Mouse (Mus musculus) gastrocnemius, postnatal 36 days (tissue): ENCODE measurements around the gene Mtus2. TPM values are rescaled to one million over a fixed set of nuclear protein-coding genes. Genes with fewer than 3 reads are reported as not detected.
"Not testable (repeated sequence)": the region's sequence is repeated elsewhere in the genome, so short reads cannot be mapped to it uniquely, and the experiment has no call there.

ENCODE experiments used
- DNase-seq, 2 experiments: peaks; one replicate each; pipeline ENCODE4 v3.0.0; 2022
- intact Hi-C: fragments of 180-260 bp; cut with DNase I; formaldehyde crosslinking; loops from one replicate; pipeline ENCODE4 v1.15.1; 2025
- total RNA-seq, 2 experiments: library from RNA; stranded (reverse); gene quantifications; 2 replicates each; pipeline ENCODE4 v1.2.3; 2021

The Mtus2 gene
- total RNA-seq, 2 experiments from 2014 or later: 0.08 to 0.25 TPM

DNA sequence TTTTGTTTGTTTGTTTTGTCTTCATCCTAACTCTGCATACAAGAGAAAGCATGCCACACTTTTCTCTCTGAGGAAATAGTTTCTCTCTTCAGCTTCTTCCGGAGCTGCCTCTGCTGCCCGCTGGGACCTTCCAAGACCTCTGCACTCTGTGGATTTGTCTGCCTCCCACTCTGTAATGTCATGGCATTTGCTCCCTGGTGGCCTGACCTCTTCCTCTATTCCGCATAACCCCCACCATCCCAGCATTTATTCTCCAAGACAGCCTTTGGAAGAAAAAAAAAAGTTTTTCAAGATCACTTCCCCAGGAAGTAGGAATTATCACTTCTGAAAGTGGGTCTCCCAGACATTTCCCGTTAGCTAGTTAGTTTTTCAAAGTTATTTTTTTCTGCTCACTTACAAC is 218.0 kb downstream of the Mtus2 start:
- intact Hi-C loops: no loop called here
- no peak for DNase-seq

DNA sequence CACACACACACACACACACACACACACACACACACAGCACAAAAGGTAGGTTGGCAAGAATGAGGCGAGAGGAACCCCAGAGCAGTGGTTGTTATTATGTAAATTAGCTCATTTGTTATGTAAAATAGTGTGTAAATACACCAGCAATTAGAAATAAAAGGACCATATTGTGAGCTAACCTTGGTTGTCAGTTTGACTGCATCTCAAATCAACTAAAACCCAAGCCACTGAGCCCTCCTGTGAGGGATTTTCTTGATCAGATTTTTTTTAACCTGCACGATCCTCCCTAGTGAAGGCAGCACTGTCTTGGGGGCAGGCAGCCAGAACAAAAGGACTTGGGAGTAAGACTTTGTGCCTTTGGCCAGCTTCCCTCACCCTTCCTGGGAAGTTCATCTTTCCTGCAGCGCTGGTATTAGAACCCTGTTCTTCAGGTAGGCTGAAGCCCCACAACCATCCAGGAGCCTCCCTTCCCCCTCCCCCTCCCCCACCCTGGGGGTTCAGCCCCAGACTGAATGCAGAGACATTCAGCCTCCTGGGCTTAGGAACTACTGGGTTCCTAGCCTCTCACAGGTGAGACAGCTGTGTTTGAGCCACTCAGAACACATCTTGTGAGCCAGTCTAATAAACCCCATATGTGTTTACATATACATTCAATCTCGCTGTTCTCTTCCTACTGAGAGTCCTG is 218.8 kb downstream of the Mtus2 start:
- no peak for DNase-seq
- intact Hi-C loops: no loop called here

DNA sequence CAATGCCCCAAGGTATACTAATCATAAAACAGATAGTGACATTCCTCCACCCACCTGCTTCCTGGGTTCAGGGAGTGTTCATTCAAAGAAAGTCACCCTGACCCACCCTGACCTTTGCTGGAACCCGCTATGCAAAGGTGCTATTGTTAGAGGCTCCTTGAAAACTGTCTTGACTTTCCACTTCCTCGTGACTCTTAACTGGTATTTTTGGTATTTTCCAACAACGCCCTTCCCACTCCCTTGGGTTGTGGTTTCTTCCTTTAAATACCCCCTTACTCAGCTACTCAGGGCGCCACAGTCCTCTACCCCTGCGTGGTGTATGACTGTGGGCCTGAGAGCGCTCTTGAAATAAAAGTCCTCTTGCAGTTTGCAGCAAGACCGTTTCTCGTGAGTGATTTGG is 219.4 kb downstream of the Mtus2 start:
- intact Hi-C loops: not testable (repeated sequence)

DNA sequence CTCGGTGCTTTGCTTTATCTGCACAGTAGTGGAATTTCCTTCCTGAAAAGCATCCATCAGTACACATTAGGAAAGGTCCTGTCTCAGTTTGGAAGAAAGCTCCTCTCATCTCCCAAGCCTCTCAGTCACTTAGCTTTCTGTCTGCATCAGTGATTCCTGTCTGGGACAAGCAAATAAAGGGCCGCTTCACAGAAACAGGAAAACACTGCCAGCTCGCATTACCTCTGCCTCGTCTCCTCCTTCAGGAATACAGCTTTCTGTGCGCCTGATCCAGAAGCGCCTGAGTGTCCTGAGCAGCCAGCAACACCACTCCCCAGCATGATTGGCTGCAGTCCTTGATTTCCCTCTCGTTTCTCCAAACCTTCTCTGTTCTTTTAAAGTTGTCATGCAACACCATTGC is 222.1 kb downstream of the Mtus2 start:
- intact Hi-C loops: no loop called here
- DNase-seq: no peak

More for the DNA sequence above, 219.4 kb downstream of the Mtus2 start:
- DNase-seq: not testable (repeated sequence)

DNA sequence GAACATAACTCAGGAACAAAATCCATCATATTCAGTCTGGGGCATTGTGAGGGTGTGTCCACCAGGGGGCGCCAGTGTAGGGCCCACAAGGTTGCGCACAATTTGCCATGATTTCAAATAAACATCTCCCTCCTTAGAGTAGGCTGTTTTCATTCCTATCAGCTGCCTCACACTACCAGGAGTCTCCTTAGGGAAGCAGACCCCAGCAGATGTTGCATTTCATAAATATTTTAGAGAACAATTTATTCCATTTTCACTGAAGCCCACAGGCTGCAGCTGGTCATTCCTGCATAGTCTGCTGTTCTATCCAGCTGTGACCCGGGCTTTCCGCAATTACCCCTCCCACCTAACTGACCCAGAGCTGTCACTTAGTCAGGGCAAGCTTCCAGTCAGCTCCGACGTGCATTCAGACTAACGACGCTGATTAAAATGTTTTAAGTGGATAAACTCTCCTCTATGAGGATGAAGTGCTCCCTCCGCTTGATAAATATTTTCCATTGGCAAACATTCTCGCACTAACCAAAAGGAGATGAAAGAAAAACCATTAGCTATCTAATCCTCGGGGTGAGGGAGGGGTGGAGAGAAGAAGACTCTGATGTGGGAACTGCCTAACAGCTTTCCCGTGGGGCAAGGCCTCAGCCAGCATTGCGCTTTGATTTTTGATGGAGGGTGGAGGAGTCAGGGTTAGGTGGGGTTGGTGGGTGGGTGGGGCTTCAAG is 223.6 kb downstream of the Mtus2 start:
- peak; percentile 26 to 38 for DNase-seq
- intact Hi-C loops: loop anchor here (2.0 kb wide), 1 partner anchor 58 kb away; no protein-coding TSS in a partner anchor

DNA sequence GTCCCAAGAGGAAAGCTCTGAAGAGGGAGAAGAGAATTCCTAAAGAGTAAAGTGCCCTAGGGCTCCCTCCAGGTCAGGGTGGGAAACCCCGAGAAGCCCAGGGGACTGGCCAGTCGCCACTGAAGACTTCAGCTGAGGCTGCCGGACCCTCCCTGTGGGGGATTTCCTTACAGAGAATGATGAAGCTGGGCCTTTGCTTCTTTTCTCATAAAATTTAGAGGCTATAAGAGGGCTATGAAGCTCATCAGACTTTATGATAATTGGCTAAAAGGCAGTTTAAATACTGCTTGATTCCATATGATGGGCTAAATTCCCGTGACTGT is 224.1 kb downstream of the Mtus2 start:
- intact Hi-C loops: loop anchor here (2.0 kb wide), 1 partner anchor 58 kb away; no protein-coding TSS in a partner anchor
- DNase-seq: no peak

DNA sequence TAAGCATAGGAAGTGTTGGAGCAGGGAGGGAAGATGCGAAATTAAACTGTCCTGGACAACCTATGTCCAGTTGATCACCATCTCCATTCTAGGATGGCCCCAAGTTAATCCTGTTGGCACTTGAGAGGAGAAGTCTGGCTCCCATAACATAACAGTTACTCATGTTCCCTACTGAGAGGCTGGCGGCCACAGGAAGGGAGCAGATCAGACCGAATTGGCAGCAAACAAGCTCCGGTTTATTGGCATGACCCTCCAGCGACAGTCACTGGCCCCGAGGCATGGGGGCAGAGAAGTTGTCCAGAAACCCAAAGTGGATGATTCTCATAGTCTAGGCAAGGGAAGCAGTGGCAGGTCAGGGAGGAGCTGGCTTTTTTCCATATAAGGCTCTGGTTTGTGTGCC is 224.8 kb downstream of the Mtus2 start:
- intact Hi-C loops: loop anchor here (2.0 kb wide), 1 partner anchor 57 kb away; no protein-coding TSS in a partner anchor
- no peak for DNase-seq

DNA sequence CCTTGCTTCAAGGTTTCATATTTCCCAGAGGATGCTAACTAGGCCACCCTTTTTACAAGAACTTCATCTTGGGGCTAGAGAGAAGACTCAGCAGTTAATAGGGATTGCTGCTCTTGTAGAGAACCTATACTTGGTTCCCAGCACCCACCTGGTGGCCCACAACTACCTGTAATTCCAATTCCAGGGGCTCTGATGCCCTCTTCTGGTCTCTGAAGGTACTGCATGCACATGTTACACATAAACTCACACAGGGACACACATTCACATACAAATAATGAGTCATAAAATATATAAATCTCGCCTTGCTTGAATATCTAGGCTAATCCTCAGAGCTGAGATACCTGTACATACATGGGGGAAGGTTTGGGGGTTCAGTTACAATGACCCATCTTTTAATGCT is 228.8 kb downstream of the Mtus2 start:
- intact Hi-C loops: no loop called here
- no peak for DNase-seq

DNA sequence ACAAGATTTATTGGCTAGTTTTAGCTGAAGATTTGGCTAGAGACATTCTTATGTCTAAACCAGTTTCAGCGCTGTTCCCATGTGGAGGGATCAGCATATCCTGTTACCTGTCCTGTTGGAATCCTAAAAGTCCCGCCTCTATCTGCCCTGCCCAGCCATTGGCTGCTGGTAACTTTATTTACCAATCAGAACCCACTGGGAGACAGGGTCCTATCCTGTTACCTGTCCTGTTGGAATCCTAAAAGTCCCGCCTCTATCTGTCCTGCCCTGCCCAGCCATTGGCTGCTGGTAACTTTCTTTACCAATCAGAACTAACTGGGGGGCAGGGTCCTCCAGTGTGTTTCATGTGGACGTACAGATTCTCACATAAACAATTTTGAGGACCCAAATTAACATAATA is 234.3 kb downstream of the Mtus2 start:
- no peak for DNase-seq
- intact Hi-C loops: no loop called here

DNA sequence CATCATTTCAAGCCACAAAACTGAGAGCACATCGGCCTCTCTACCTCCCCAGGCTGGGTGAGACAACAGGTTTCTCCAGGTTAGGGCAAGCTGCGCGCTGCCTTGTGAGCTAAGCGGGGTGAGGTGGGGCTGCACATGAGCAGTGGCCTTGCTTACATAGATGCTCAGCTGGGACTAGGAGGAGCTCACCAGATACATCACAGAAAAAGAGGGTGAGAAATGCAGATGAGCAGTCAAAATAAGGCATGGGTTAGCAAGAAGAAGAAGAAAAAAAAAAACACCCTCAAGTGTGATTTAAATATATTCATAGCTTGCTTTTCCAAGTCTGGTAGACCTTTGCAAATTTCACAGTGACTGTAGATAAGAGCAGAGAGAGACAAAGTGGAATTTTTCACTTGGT is 254.7 kb downstream of the Mtus2 start:
- intact Hi-C loops: no loop called here
- DNase-seq: no peak

DNA sequence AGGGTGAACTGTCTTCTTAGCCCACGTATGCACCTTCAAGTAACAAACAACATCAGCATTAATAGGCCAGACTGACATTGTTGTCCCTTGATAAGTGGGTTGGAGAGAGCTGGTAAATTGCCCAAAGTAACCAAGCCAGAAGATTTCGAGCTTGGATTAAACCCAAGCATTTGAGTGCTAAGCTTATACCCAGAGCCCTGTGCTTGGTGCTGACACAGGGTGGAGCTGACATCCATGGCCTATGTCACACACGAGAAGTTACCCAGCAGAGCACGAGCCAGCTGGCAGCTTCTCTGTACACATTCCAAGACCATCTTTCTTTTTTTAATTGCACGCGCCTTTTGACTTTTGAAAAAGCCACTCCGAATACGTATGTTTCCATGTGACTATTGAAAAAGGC is 259.7 kb downstream of the Mtus2 start:
- DNase-seq: no peak
- intact Hi-C loops: no loop called here

DNA sequence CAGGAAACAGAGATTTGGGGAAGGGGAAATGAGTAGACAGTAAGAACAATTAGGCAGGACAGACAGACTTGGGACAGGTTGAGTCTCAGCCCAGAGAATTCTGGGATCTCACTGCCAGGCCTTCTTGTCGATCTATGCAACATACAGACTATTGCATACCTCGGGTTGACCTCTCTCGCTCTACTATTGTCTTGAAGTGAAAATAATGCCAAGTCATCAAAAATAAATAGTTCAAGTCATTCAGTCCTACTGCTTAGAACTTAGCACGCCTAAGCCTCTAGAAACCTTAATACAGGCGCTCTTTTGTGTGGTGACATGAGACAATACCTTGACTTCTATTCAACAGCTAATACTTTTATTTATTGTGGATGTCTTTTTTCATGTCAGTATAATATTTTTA is 265.8 kb downstream of the Mtus2 start:
- no peak for DNase-seq
- intact Hi-C loops: no loop called here

DNA sequence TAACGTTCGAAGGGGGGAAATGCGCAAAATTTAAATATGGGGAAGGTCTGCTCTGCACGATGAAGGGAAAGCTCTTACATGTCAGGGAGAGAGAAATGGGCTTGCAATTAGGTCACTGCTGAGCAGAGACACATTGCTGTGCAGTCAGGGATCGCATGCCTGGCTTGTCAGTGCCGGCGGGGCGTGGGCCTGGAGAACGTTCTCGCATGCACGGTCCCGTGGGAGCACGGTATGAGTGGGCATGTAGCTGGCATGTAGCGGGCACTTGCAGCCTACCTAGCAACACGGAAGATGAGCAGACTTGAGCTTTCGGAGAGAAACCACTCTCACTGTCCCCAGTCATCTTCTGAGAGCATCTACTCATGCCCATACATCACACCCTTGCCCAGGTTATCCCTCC is 266.9 kb downstream of the Mtus2 start:
- intact Hi-C loops: no loop called here
- no peak for DNase-seq

DNA sequence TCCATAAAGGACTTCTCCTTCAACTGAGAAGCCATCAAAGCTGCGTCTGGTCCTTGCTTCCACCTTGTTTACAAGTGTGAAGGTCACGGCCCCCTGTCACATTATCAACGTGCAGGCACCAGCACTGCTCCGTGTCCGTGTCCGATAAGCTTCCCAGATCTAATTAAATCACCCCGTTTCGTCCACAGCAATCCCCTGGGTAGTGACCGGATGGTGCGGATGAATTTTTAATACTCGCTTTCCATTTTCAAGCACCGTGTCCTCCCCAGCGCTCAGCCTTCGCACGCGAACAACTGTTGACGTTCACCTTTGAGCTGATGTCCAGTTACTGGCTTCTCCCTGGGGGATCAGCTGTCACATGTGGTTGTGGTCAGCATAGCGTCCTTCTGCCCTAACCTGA is 276.6 kb downstream of the Mtus2 start:
- no peak for DNase-seq

DNA sequence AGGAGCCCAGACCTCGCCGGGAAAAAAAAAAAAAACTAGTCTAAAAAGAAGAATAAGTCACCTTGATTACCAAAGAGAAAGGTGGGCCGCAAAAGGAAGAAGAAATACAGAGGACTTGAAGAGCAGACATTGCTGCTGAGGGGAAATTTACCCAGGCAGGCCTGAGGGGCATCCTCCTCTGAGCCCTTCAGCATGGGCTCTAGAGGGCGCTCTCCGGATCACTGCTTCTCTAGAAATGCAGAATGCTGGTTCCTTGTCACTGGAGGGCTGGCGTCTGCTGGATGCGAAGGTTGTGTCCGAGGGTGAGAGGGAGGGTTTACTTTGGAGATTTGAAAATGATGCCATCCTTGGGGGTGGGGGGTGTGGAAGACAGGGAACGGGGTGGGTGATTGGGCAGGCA is 279.5 kb downstream of the Mtus2 start:
- intact Hi-C loops: no loop called here
- DNase-seq: no peak

More for the DNA sequence above, 276.6 kb downstream of the Mtus2 start:
- intact Hi-C loops: no loop called here

DNA sequence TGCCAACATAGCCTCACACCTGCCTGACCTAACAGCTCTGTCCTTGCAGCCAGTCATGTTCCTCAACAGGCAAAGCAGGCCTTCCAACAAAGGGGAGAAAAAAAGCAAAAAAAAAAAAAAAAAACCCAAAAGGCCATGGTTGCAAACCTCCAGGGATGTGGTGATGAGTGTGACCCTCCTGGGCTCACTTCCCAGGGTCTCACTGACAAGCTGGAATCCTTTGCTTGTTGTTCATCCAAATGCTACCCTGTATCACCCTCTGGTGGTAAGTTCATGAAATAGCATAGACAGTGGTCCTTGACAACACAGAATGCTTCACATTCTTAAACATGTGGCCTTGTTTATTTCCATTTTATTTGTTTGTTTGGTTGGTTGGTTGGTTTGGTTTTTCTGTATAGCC is 281.9 kb downstream of the Mtus2 start:
- no peak for DNase-seq
- intact Hi-C loops: loop anchor here (2.0 kb wide), 1 partner anchor 58 kb away; no protein-coding TSS in a partner anchor

DNA sequence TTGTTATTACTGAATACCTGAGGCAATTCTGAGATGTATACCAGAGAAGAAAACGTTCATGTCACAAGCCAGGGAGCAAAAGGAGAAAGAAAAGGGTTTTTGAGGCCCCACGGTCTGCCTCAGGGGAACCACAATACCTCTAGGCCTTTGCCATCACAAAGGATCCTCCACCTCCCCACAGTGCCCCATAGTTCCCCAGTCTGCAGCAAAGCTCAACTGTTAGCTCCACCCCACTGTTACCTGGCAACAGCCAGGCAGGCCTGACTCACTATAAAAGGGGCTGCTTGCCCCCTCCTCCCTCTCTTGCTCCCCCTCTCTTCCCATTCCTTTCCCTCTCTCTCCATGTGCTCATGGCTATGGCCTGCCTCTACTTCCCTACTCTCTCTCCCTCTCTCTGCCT is 282.6 kb downstream of the Mtus2 start:
- DNase-seq: no peak
- intact Hi-C loops: loop anchor here (2.0 to 5.0 kb wide), 2 partner anchors 59 to 282 kb away; partner anchors contain the start of gene Mtus2

DNA sequence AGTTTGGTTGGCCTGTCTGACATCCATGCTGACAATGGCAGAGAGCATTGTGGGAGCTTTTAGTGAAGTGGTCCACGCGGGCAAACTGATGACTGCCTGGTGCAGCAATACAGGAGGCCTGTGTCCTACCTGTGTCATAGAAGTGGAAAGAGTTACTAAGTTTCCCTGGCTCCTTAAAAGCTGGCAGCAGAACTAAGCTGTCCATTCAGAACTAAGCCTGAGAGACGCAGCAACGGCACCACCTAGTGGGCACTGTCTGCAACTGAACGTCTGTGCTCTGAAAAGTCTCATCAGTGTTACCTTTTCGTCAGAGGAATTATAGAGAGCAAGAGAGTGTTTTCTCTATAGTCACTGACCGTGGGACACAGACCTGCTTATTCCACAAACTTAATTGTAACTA is 284.8 kb downstream of the Mtus2 start:
- intact Hi-C loops: loop anchor here (5.0 kb wide), 1 partner anchor 285 kb away; the partner anchor contains the start of gene Mtus2

DNA sequence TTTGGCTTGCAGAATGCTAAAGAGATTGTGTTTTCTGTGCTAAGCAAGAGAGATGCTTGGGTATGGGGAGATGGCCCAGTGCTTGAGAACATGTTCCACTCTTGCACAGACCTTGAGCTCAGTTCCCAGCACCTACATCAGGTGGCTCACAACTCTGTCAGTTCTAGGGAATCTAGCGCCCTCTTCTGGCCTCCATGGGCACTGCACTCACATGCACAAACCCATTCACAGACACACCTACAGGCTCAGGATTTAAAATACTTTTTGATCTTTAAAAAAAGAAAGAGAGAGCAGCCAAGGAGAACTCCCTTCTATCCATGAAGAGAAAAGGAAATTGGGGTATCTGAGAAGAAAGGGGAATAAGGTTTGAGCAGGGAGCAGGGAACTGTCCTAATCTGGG is 287.4 kb downstream of the Mtus2 start:
- intact Hi-C loops: loop anchor here (5.0 kb wide), 1 partner anchor 287 kb away; the partner anchor contains the start of gene Mtus2
- no peak for DNase-seq

More for the DNA sequence above, 284.8 kb downstream of the Mtus2 start:
- DNase-seq: peak; percentile 33 to 48

DNA sequence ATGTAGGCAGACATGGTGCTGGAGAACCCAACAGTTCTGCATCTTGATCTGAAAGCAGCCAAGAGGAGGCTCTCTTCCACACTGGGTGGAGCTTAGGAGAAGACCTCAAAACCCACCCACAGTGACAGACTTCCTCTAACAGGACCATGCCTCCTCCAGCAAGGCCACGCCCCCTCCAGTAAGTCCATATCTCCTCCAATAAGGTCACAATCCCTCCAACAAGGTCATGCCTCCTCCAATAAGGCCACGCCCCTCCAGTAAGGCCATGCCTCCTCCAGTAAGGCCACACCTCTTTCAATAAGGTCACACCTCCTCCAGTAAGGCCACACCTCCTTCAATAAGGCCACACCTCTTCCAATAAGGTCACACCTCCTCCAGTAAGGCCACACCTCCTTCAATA is 288.3 kb downstream of the Mtus2 start:
- DNase-seq: no peak
- intact Hi-C loops: no loop called here

DNA sequence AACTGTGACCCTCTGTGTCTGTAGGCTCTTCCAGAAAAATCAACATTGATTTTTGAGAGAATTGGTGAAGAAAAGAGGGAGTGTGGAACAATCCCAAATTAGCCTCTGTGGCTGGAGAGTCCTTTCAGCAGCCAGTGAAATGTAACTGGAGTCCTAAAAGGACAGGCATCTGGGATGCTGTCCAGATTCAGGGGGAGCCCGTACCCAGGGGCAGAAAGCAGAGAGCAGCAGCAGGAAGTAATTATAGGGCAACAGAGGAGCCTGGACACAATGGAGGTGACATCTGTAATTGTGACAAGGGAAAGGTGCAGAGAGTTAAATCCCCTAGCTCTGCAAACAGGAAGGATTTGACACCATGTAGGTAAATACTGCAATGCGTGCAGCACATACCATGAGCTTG is 291.1 kb downstream of the Mtus2 start:
- intact Hi-C loops: no loop called here
- no peak for DNase-seq

DNA sequence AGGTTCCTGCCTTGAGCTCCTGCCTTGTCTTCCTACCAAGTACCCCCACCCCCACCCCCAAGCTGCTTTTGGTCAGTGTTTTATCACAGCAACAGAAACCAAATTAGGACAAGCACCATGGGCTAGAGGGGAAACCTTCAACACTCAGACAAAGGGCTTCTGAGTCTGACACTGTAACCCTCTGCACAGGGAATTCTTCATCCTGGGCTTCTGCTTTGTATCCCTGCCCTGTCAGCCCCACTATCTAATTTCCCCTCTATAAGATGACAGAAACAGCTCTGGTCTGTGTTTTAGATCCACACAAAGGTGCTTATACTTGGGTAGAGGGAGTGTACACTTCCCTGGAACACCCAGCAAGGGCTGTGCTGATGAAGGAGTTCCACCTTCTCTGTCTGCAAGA is 294.7 kb downstream of the Mtus2 start:
- intact Hi-C loops: no loop called here
- DNase-seq: no peak
